Mouse (Mus musculus) MEL (cell line): Measurements from ENCODE around the gene Sik3. TPM values are rescaled to one million over a fixed set of nuclear protein-coding genes. Genes with fewer than 3 reads are reported as not detected.

Source experiments
- DNase-seq: peaks from one replicate; pipeline ENCODE4 v3.0.0; 2011; ENCODE audit warnings: low read depth, low spot score
- H3K27ac ChIP-seq: 2 replicates; pipeline ENCODE4 v1.5.1; 2012; ENCODE audit warnings: low read depth, mild to moderate bottlenecking, control low read depth, low read length, moderate library complexity; ENCODE audit not compliant: control insufficient read depth
- H3K27me3 ChIP-seq, 2 experiments: fragments of 150-350 bp in 1 of 2; sonication (generic) in 1 of 2; 2 replicates each; pipeline ENCODE4 v1.6.1; 2012; ENCODE audit warnings: low read length in 2 of 2, mild to moderate bottlenecking in 2 of 2, improper control_type of control experiment in 1 of 2, moderate library complexity in 1 of 2; ENCODE audit not compliant: insufficient read depth in 2 of 2, control insufficient read depth in 1 of 2
- H3K36me3 ChIP-seq, 2 experiments: 2 replicates each; pipeline ENCODE4 v1.6.1; 2012 to 2014; ENCODE audit warnings: low read length in 2 of 2, improper control_type of control experiment in 1 of 2, inconsistent platforms in 1 of 2, mild to moderate bottlenecking in 1 of 2; ENCODE audit not compliant: insufficient read depth in 2 of 2, control insufficient read depth in 1 of 2
- H3K4me1 ChIP-seq, 2 experiments: fragments of 150-350 bp in 1 of 2; sonication (generic) in 1 of 2; 2 replicates each; pipeline ENCODE4 v1.6.1; 2012; ENCODE audit warnings: low read length in 2 of 2, improper control_type of control experiment in 1 of 2, mild to moderate bottlenecking in 1 of 2; ENCODE audit not compliant: insufficient read depth in 2 of 2, control insufficient read depth in 1 of 2
- H3K4me3 ChIP-seq, 2 experiments: fragments of 150-350 bp in 1 of 2; sonication (generic) in 1 of 2; 2 replicates each; pipeline ENCODE4 v1.5.1; 2012; ENCODE audit warnings: low read depth in 2 of 2, low read length in 2 of 2, mild to moderate bottlenecking in 2 of 2, moderate library complexity in 2 of 2, control low read depth in 1 of 2, improper control_type of control experiment in 1 of 2; ENCODE audit not compliant: control insufficient read depth in 1 of 2, insufficient read depth in 1 of 2
- H3K79me2 ChIP-seq: 2 replicates; pipeline ENCODE4 v1.6.1; 2012; ENCODE audit warnings: mild to moderate bottlenecking, low read length, moderate library complexity; ENCODE audit not compliant: control insufficient read depth, poor library complexity, insufficient read depth
- H3K9ac ChIP-seq: 2 replicates; pipeline ENCODE4 v1.6.1; 2012; ENCODE audit warnings: low read depth, mild to moderate bottlenecking, control low read depth, low read length, moderate library complexity; ENCODE audit not compliant: control insufficient read depth, poor library complexity, severe bottlenecking
- H3K9me3 ChIP-seq: fragments of 150-350 bp; sonication (generic); replicated peaks from 2 replicates; pipeline ENCODE4 v1.6.1; 2012; ENCODE audit warnings: mild to moderate bottlenecking, low read length, improper control_type of control experiment, moderate library complexity; ENCODE audit not compliant: insufficient read depth
- CHD1 ChIP-seq: IDR thresholded peaks from 2 replicates; pipeline ENCODE4 v1.6.1; 2012; ENCODE audit warnings: low read depth, mild to moderate bottlenecking, inconsistent platforms, low read length, improper control_type of control experiment
- CTCF ChIP-seq, 3 experiments: IDR thresholded peaks in 2 of 3; conservative IDR thresholded peaks in 1 of 3; 2 replicates each; pipeline ENCODE4 v1.5.1; 2011 to 2012; ENCODE audit warnings: low read length in 3 of 3, low read depth in 2 of 3, mild to moderate bottlenecking in 2 of 3, improper control_type of control experiment in 1 of 3, inconsistent platforms in 1 of 3, mixed read lengths in 1 of 3, moderate library complexity in 1 of 3; ENCODE audit not compliant: control insufficient read depth in 1 of 3, insufficient read depth in 1 of 3, poor library complexity in 1 of 3, severe bottlenecking in 1 of 3
- EP300 ChIP-seq, 2 experiments: IDR thresholded peaks; 2 replicates each; pipeline ENCODE4 v1.6.1; 2011; ENCODE audit warnings: improper control_type of control experiment in 2 of 2, low read length in 2 of 2, low read depth in 1 of 2, mild to moderate bottlenecking in 1 of 2
- ETS1 ChIP-seq: IDR thresholded peaks from 2 replicates; pipeline ENCODE4 v1.6.1; 2012; ENCODE audit warnings: low read depth, mild to moderate bottlenecking, inconsistent platforms, low read length, improper control_type of control experiment, moderate library complexity
- GABPA ChIP-seq: IDR thresholded peaks from 2 replicates; pipeline ENCODE4 v1.6.1; 2012; ENCODE audit warnings: low read depth, mild to moderate bottlenecking, inconsistent platforms, low read length, improper control_type of control experiment, moderate library complexity
- GATA1 ChIP-seq: IDR thresholded peaks from 2 replicates; pipeline ENCODE4 v1.6.1; 2011; ENCODE audit warnings: low read depth, low read length, improper control_type of control experiment
- KAT2A ChIP-seq: conservative IDR thresholded peaks from 2 replicates; pipeline ENCODE4 v1.6.1; 2012; ENCODE audit warnings: low read depth, low read length, improper control_type of control experiment, inconsistent platforms
- MAX ChIP-seq: IDR thresholded peaks from 2 replicates; pipeline ENCODE4 v1.6.1; 2011; ENCODE audit warnings: low read length, improper control_type of control experiment
- NELFE ChIP-seq: IDR thresholded peaks from 2 replicates; pipeline ENCODE4 v1.6.1; 2011; ENCODE audit warnings: low read depth, low read length, improper control_type of control experiment
- NRF1 ChIP-seq: IDR thresholded peaks from 2 replicates; pipeline ENCODE4 v1.6.1; 2014; ENCODE audit warnings: low read depth, mild to moderate bottlenecking, inconsistent platforms, low read length, improper control_type of control experiment, moderate library complexity; ENCODE audit not compliant: poor library complexity, insufficient read depth, severe bottlenecking
- POLR2AphosphoS2 ChIP-seq: IDR thresholded peaks from 2 replicates; pipeline ENCODE4 v1.6.1; 2011; ENCODE audit warnings: low read length, improper control_type of control experiment
- POLR2AphosphoS5 ChIP-seq: IDR thresholded peaks from 2 replicates; pipeline ENCODE4 v1.6.1; 2012; ENCODE audit warnings: low read depth, borderline replicate concordance, mild to moderate bottlenecking, inconsistent platforms, low read length, moderate library complexity, mixed read lengths
- SIN3A ChIP-seq: IDR thresholded peaks from 2 replicates; pipeline ENCODE4 v1.6.1; 2012; ENCODE audit warnings: low read length, improper control_type of control experiment, inconsistent platforms
- SMC3 ChIP-seq: IDR thresholded peaks from 2 replicates; pipeline ENCODE4 v1.6.1; 2011; ENCODE audit warnings: low read depth, low read length, improper control_type of control experiment
- UBTF ChIP-seq: IDR thresholded peaks from 2 replicates; pipeline ENCODE4 v1.6.1; 2012; ENCODE audit warnings: low read depth, mild to moderate bottlenecking, inconsistent platforms, low read length, improper control_type of control experiment, moderate library complexity, borderline replicate concordance; ENCODE audit not compliant: insufficient read depth
- USF1 ChIP-seq: IDR thresholded peaks from 2 replicates; pipeline ENCODE4 v1.6.1; 2014; ENCODE audit warnings: low read depth, mild to moderate bottlenecking, inconsistent platforms, low read length, improper control_type of control experiment, moderate library complexity
- USF2 ChIP-seq, 2 experiments: IDR thresholded peaks; 2 replicates each; pipeline ENCODE4 v1.6.1; 2011 to 2012; ENCODE audit warnings: improper control_type of control experiment in 2 of 2, low read length in 2 of 2, borderline replicate concordance in 1 of 2, inconsistent platforms in 1 of 2, low read depth in 1 of 2, mild to moderate bottlenecking in 1 of 2; ENCODE audit not compliant: insufficient read depth in 1 of 2
- ZC3H11A ChIP-seq: IDR thresholded peaks from 2 replicates; pipeline ENCODE4 v1.6.1; 2012; ENCODE audit warnings: low read depth, mild to moderate bottlenecking, inconsistent platforms, low read length, improper control_type of control experiment
- ZKSCAN1 ChIP-seq: IDR thresholded peaks from 2 replicates; pipeline ENCODE4 v1.6.1; 2012; ENCODE audit warnings: low read depth, mild to moderate bottlenecking, inconsistent platforms, low read length, improper control_type of control experiment, moderate library complexity
- ZMIZ1 ChIP-seq: IDR thresholded peaks from 2 replicates; pipeline ENCODE4 v1.6.1; 2012; ENCODE audit warnings: low read depth, mild to moderate bottlenecking, inconsistent platforms, low read length, improper control_type of control experiment, moderate library complexity
- ZNF384 ChIP-seq: IDR thresholded peaks from 2 replicates; pipeline ENCODE4 v1.6.1; 2012; ENCODE audit warnings: low read depth, mild to moderate bottlenecking, inconsistent platforms, low read length, improper control_type of control experiment
- polyA plus RNA-seq, 2 experiments: library from polyadenylated mRNA; stranded (reverse) in 1 of 2; unstranded in 1 of 2; fragments of >175 nt in 1 of 2; fragments of >200 nt in 1 of 2; gene quantifications; 2 replicates each; pipeline versions ENCODE4 v1.2.1 to v1.2.4; 2012; ENCODE audit warnings: low replicate concordance in 2 of 2, low read depth in 1 of 2; ENCODE audit not compliant: insufficient read length in 2 of 2, insufficient read depth in 1 of 2, missing spikeins in 1 of 2
- total RNA-seq: library from RNA; depleted of rRNA; stranded (reverse); fragments of 300-350 nt; gene quantifications from 2 replicates; pipeline ENCODE4 v1.2.3, GENCODE M21; 2012

Sik3 gene
- total and polyA plus RNA-seq, 3 experiments = 78.7 to 111 TPM; not detected in 1

DNA sequence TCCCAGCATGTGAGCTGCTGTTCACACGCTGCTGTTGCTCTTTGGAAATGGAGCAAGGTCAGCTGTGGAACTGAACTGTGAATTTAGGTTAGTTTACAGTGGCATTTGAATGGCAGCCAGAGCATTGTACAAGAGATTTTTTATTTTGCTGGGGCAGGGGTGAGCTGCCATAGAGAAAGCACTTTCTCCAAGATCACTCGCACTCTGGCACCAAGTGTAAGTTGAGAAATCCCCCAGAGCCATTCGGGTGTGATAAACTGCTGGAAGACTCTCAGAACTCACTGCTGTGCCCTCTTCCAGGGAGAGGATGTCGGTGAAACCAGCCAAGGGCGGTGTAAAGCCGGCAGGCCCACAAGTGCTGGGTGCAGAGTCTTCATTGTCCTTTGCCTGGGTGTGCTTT, 126.2 kb downstream of the Sik3 start:
- H3K9me3 ChIP-seq = no peaks in the 10 kb centered on the region
- H3K9ac ChIP-seq = no peak overlapping the region
- H3K4me1 ChIP-seq = peaks cover 2 to 3% of the 10 kb centered on the region in 2 experiments; a peak in 3 of 4 replicates
- TF ChIP-seq USF1 (no peak), ETS1 (no peak), ZNF384 (no peak), KAT2A (no peak), USF2 (IDR thresholded peaks at IDR 0.05; ENCODE audit: borderline replicate concordance in 1 of 2, insufficient read depth in 1 of 2, low read depth in 1 of 2, low read length in 2 of 2) (no peak), MAX (no peak), POLR2AphosphoS2 (no peak), GATA1 (no peak), NRF1 (no peak), SIN3A (no peak), ZC3H11A (no peak), CTCF (IDR thresholded peaks at IDR 0.05 in 2 of 3, conservative IDR thresholded peaks at IDR 0.05 in 1 of 3; ENCODE audit: control insufficient read depth in 1 of 3, insufficient read depth in 1 of 3, low read depth in 2 of 3, low read length in 3 of 3, poor library complexity in 1 of 3, severe bottlenecking in 1 of 3) (no peak), EP300 (IDR thresholded peaks at IDR 0.05; ENCODE audit: low read depth in 1 of 2, low read length in 2 of 2) (no peak), SMC3 (no peak), ZKSCAN1 (no peak), CHD1 (no peak), NELFE (no peak), GABPA (no peak)
- no peak overlapping the region for H3K27ac ChIP-seq
- H3K4me3 ChIP-seq = no peak overlapping the region
- H3K27me3 ChIP-seq = no peaks in the 10 kb centered on the region
- H3K36me3 ChIP-seq = peaks cover 5 to 16% of the 10 kb centered on the region in 2 experiments
- DNase-seq = no peak
- no peaks in the 10 kb centered on the region; the same call in 1 of the 2 replicates for H3K79me2 ChIP-seq

DNA sequence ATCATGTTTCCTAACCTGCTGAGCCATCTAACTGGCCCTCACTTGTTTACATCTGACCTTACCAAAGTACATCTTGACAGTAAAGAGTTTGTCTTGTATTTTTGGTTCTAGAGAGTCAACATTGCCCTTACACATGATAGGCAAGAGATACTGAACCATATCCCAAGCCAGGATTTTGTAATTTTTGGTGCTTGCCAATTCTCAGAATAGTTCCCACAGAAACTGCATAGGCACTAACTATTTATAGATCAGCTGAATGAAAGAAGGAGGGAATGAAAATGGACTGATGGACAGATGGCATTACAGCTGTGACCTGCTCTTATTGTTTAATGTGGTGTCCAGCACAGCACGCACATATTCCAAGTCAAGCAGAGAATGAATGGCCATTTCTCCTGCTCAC, 128.2 kb downstream of the Sik3 start:
- peaks cover 5 to 16% of the 10 kb centered on the region in 2 experiments for H3K36me3 ChIP-seq
- no peak overlapping the region for H3K27ac ChIP-seq
- no peaks in the 10 kb centered on the region; the same call in 1 of the 2 replicates for H3K79me2 ChIP-seq
- DNase-seq = no peak
- TF ChIP-seq ZMIZ1 (no peak), POLR2AphosphoS5 (no peak), USF2 (IDR thresholded peaks at IDR 0.05; ENCODE audit: borderline replicate concordance in 1 of 2, insufficient read depth in 1 of 2, low read depth in 1 of 2, low read length in 2 of 2) (no peak), NELFE (no peak), UBTF (no peak), NRF1 (no peak), CHD1 (no peak), USF1 (no peak)
- H3K4me1 ChIP-seq = peaks cover 2 to 3% of the 10 kb centered on the region in 2 experiments; a peak in 3 of 4 replicates
- H3K4me3 ChIP-seq = no peak overlapping the region
- no peaks in the 10 kb centered on the region for H3K9me3 ChIP-seq
- no peak overlapping the region for H3K9ac ChIP-seq
- H3K27me3 ChIP-seq = no peaks in the 10 kb centered on the region
